Mouse (Mus musculus) liver, embryonic 11.5 days (tissue): ENCODE results near the gene Ntm. TPM values are rescaled to one million over a fixed set of nuclear protein-coding genes. Genes with fewer than 3 reads are reported as not detected.

Experiments used
- ATAC-seq: fragments of 200-750 bp; cut with Nextera tagmentation; replicated peaks from 2 replicates; pipeline ENCODE4 v1.8.0; 2017; ENCODE audit warnings: moderate number of reproducible peaks, mild to moderate bottlenecking, moderate TSS enrichment, moderate library complexity; ENCODE audit not compliant: low FRiP score
- DNase-seq: peaks from one replicate; pipeline ENCODE4 v3.0.0-alpha.2; 2017; ENCODE audit warnings: low spot score
- H3K27ac ChIP-seq: fragments of 300-500 bp; sonication (generic); 2 replicates; pipeline ENCODE4 v1.5.1; 2014; ENCODE audit warnings: mild to moderate bottlenecking, low read depth, low read length, control low read depth
- H3K27me3 ChIP-seq: fragments of 300-500 bp; sonication (generic); replicated peaks from 2 replicates; pipeline ENCODE4 v1.6.1; 2014; ENCODE audit warnings: low read length, mixed read lengths; ENCODE audit not compliant: control insufficient read depth, insufficient read depth
- H3K36me3 ChIP-seq: fragments of 300-500 bp; sonication (generic); 2 replicates; pipeline ENCODE4 v1.6.1; 2014; ENCODE audit warnings: mild to moderate bottlenecking, low read length, moderate library complexity, mixed read lengths; ENCODE audit not compliant: control insufficient read depth, insufficient read depth
- H3K4me1 ChIP-seq: fragments of 300-500 bp; sonication (generic); replicated peaks from 2 replicates; pipeline ENCODE4 v1.6.1; 2014; ENCODE audit warnings: low read length, mixed read lengths; ENCODE audit not compliant: control insufficient read depth, insufficient read depth
- H3K4me2 ChIP-seq: fragments of 300-500 bp; sonication (generic); 2 replicates; pipeline ENCODE4 v1.6.1; 2014; ENCODE audit warnings: mild to moderate bottlenecking, control low read depth, moderate library complexity
- H3K4me3 ChIP-seq: fragments of 300-500 bp; sonication (generic); 2 replicates; pipeline ENCODE4 v1.5.1; 2014; ENCODE audit warnings: low read depth, low read length, control low read depth
- H3K9ac ChIP-seq: fragments of 300-500 bp; sonication (generic); 2 replicates; pipeline ENCODE4 v1.6.1; 2014; ENCODE audit warnings: low read depth, low read length, control low read depth
- H3K9me3 ChIP-seq: fragments of 300-500 bp; sonication (generic); 2 replicates; pipeline ENCODE4 v1.6.1; 2016; ENCODE audit warnings: low read length, inconsistent platforms, mixed read lengths; ENCODE audit not compliant: control insufficient read depth
- WGBS: fragments of 180-500 bp; shearing (Covaris S2); extraction: QIAGEN DNeasy Blood & Tissue Kit; methylation state at CpG from one replicate; pipeline ENCODE4 v1.1.7; 2014; 5-methylcytosine and 5-hydroxymethylcytosine counted together
- polyA plus RNA-seq: library from polyadenylated mRNA; unstranded; fragments of >200 nt; fragmentation: Nextera tagmentation; extraction: Ambion mirVana; gene quantifications from 2 replicates; pipeline ENCODE4 v1.2.1, GENCODE M21; 2014

The Ntm gene
- polyA plus RNA-seq, 1 experiment from 2014 or later: 4.4 TPM

GRCm38 (mm10) chr9:29562419-29563071, 400.4 kb downstream of the Ntm start:
- H3K9ac ChIP-seq: no peak overlapping the region
- WGBS: 82% methylated on average over 5 of the region's 5 CpGs

DNA sequence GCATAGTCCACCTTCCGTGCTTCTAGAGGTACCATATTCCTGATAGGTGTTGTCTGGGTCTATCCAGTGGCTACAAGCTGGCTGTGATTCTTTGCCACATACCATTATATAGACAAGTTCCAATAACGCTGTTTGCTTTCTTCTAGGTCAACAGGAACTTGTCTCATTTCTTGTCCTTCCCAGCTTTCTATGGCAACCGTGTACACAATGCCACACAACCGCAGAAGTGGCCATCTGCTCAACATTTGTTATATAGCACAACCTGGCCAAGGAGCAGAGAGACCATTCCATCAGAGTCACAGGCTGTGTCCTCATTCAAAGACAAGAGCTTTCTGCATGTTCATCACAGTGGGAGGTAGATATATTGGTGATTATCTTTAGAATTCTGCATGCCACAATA, 404.0 kb downstream of the Ntm start:
- ATAC-seq (no peak), DNase-seq (no peak)
- H3K27ac ChIP-seq: no peak overlapping the region
- no peak overlapping the region for H3K4me3 ChIP-seq
- no peaks in the 10 kb centered on the region for H3K4me1 ChIP-seq
- no peak overlapping the region for H3K9ac ChIP-seq
- no peaks in the 10 kb centered on the region for H3K9me3 ChIP-seq
- H3K36me3 ChIP-seq: no peaks in the 10 kb centered on the region
- no peaks in the 10 kb centered on the region for H3K27me3 ChIP-seq
- no peak overlapping the region for H3K4me2 ChIP-seq
- 87% methylated on average over 4 of the region's 4 CpGs for WGBS

More at GRCm38 (mm10) chr9:29562419-29563071, 400.4 kb downstream of the Ntm start:
- Histone ChIP-seq H3K9me3 (no peaks in the 10 kb centered on the region), H3K4me1 (no peaks in the 10 kb centered on the region), H3K4me2 (no peak overlapping the region), H3K27ac (no peak overlapping the region), H3K27me3 (no peaks in the 10 kb centered on the region), H3K4me3 (no peak overlapping the region), H3K36me3 (no peaks in the 10 kb centered on the region)
- no peak for ATAC-seq
- DNase-seq: no peak

DNA sequence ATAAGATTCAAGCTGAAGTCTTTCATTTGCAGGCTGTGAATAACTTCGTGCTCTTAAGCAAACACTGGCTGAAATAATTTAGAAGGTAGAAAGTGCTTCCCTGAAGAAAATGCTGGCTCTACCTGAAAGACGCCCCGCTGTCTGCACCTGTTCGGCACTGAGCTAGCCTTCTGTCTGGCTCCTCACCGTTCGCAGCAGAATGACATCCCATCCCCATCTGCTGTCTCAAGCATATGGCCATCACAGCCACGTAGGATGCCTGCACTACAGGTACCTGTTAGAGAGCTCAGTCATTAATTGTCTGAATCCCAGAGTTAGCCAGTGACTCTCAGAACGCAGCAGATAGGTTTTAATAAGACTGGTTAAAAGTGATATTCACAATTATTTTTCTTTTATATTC, 412.4 kb downstream of the Ntm start:
- H3K4me3 ChIP-seq: no peak overlapping the region
- no peak overlapping the region for H3K4me2 ChIP-seq
- no peaks in the 10 kb centered on the region for H3K4me1 ChIP-seq
- WGBS: 77% methylated on average over 8 of the region's 8 CpGs
- H3K27me3 ChIP-seq: no peaks in the 10 kb centered on the region
- DNase-seq (no peak), ATAC-seq (no peak)
- no peaks in the 10 kb centered on the region for H3K9me3 ChIP-seq
- H3K9ac ChIP-seq: no peak overlapping the region
- no peaks in the 10 kb centered on the region for H3K36me3 ChIP-seq
- H3K27ac ChIP-seq: no peak overlapping the region

- Histone ChIP-seq H3K27me3 (no peaks in the 10 kb centered on the region), H3K36me3 (no peaks in the 10 kb centered on the region), H3K4me2 (no peak overlapping the region), H3K4me3 (no peak overlapping the region), H3K9me3 (no peaks in the 10 kb centered on the region), H3K4me1 (no peaks in the 10 kb centered on the region), H3K9ac (no peak overlapping the region), H3K27ac (no peak overlapping the region)
- DNase-seq: no peak
- ATAC-seq: no peak
- WGBS: 87% methylated on average over 8 of the region's 8 CpGs
Measured at GRCm38 (mm10) chr9:29550107-29550506, 412.8 kb downstream of the Ntm start.

DNA sequence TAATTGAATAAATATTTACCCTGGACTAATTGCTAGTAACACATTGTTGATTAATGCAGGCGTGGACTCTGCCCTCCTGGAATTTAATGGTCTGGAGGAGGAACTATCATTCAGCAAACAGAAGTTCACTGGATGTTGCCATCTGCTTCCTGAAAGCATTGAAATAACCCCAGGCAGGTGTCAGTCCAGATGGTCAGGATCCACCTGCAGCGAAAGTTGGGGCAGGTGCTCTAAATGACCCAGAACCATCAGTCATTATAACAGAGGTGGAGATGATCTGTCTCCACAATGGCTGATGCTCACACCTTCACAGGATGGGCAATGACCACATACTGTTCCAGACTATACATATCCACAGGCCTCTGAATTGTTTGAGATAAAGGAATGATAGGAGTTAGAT, 426.5 kb downstream of the Ntm start:
- Histone ChIP-seq H3K4me2 (no peak overlapping the region), H3K4me1 (no peaks in the 10 kb centered on the region), H3K27me3 (no peaks in the 10 kb centered on the region), H3K4me3 (no peak overlapping the region), H3K9ac (no peak overlapping the region), H3K9me3 (no peaks in the 10 kb centered on the region), H3K27ac (no peak overlapping the region), H3K36me3 (no peaks in the 10 kb centered on the region)
- ATAC-seq: no peak
- DNase-seq: no peak
- 79% methylated on average over 2 of the region's 2 CpGs for WGBS

GRCm38 (mm10) chr9:29534773-29535172, 428.2 kb downstream of the Ntm start:
- ATAC-seq (no peak), DNase-seq (no peak)
- 81% methylated on average over 6 of the region's 6 CpGs for WGBS
- H3K4me3 ChIP-seq: no peak overlapping the region
- no peak overlapping the region for H3K4me2 ChIP-seq
- no peak overlapping the region for H3K27ac ChIP-seq
- no peaks in the 10 kb centered on the region for H3K36me3 ChIP-seq
- no peaks in the 10 kb centered on the region for H3K27me3 ChIP-seq
- H3K9ac ChIP-seq: no peak overlapping the region
- no peaks in the 10 kb centered on the region for H3K9me3 ChIP-seq
- H3K4me1 ChIP-seq: no peaks in the 10 kb centered on the region

DNA sequence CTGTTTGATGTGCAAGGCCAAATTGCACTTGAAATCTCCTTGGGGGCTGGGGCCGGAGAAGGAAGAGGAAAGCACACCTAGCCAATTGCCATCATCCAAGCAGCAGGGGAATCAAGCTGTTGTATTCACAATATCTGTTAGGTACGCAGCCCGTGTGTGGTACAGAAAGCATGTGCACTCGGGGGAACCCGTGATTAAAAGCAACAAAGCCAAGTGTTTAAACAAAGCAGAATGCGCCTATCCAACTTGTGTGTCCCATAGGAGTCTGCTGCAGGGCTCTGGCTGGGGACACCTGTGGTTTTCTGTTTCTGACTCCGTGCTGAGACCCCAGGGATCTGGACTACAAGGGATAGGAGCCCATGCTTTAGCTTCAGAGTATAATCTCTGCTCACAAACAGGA, 428.6 kb downstream of the Ntm start:
- DNase-seq (no peak), ATAC-seq (no peak)
- no peak overlapping the region for H3K4me3 ChIP-seq
- no peaks in the 10 kb centered on the region for H3K9me3 ChIP-seq
- H3K27me3 ChIP-seq: no peaks in the 10 kb centered on the region
- H3K36me3 ChIP-seq: no peaks in the 10 kb centered on the region
- no peak overlapping the region for H3K4me2 ChIP-seq
- no peak overlapping the region for H3K27ac ChIP-seq
- WGBS: 68% methylated on average over 7 of the region's 7 CpGs
- no peak overlapping the region for H3K9ac ChIP-seq
- H3K4me1 ChIP-seq: no peaks in the 10 kb centered on the region

- H3K4me3 ChIP-seq: no peak overlapping the region
- no peaks in the 10 kb centered on the region for H3K4me1 ChIP-seq
- ATAC-seq (no peak), DNase-seq (no peak)
- no peaks in the 10 kb centered on the region for H3K36me3 ChIP-seq
- no peak overlapping the region for H3K27ac ChIP-seq
- H3K9me3 ChIP-seq: no peaks in the 10 kb centered on the region
- 17% methylated on average over 1 of the region's 1 CpGs for WGBS
- H3K27me3 ChIP-seq: no peaks in the 10 kb centered on the region
- no peak overlapping the region for H3K9ac ChIP-seq
- no peak overlapping the region for H3K4me2 ChIP-seq
Measured at GRCm38 (mm10) chr9:29533556-29533955, 429.4 kb downstream of the Ntm start.

GRCm38 (mm10) chr9:29531147-29531917, 431.6 kb downstream of the Ntm start:
- H3K9me3 ChIP-seq: no peaks in the 10 kb centered on the region
- H3K4me1 ChIP-seq: no peaks in the 10 kb centered on the region
- 60% methylated on average over 6 of the region's 6 CpGs for WGBS
- no peak for ATAC-seq
- no peak overlapping the region for H3K9ac ChIP-seq
- no peaks in the 10 kb centered on the region for H3K27me3 ChIP-seq
- H3K4me3 ChIP-seq: no peak overlapping the region
- no peak overlapping the region for H3K27ac ChIP-seq
- no peaks in the 10 kb centered on the region for H3K36me3 ChIP-seq
- no peak for DNase-seq
- H3K4me2 ChIP-seq: no peak overlapping the region
